Mouse (Mus musculus): ENCODE results near the gene Fmod. TPM values are rescaled to one million over a fixed set of nuclear protein-coding genes. Genes with fewer than 3 reads are reported as not detected.

Fmod gene
- polyA plus RNA-seq, 1 experiment from 2014 or later: 2.2 TPM

DNA sequence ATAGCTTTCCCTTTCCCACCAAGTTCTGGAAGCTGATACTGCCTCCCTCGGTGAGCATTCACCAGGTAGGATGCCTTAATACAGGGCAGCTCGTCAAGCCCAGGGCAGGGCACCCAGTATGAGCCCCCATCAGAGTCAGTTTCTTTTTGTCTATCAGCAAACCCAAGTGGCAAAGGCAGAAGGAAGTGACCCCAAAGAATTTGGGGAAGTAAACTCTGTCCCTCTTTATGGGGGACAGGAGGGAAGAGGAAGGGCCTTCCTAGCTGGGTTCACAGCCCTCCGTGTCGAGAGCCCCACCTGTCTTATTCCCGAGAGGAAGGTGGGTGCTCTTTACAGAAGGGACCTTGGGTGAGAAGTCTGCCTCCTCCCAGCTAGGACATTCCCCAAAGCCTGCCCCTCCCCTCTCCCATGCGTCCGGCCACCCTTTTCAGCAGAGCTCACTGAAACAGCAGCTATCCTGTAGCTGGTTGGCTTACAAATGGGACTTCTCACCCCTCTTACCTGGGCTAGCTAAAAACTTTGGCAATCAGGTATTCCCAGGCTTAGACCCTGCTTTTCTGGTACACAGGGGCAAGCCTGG, 58.1 kb downstream of the Fmod start:
- Histone ChIP-seq H3K27ac (ENCODE audit: low read depth, low read length) (no peak overlapping the region), H3K4me1 (replicated peaks; ENCODE audit: control insufficient read depth, insufficient read depth, low read length) (peaks cover 47% of the 10 kb centered on the region)
- 64% methylated on average over 7 of the region's 7 CpGs for WGBS

DNA sequence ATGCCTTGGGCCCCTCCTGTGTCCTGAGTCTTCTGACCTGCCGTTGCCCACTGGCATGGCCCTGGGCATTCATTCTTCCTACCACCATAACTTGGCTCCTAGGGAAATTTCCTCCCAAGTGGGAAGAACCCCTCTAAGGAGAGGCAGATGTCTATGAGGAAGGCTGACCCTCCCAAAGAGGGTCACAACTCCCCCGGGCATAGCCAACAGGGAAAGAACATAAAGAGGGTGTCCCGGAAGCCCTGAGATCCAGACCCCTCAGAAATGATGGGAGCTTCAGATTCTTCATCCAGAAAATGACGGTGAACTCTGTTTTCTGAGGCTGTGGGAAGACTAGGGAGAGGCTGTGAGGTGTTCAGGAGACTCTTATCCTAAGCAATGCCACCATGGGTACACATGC, 58.7 kb downstream of the Fmod start:
- 76% methylated on average over 4 of the region's 4 CpGs for WGBS
- TF ChIP-seq CTCF (IDR thresholded peaks at IDR 0.05; ENCODE audit: low read depth): no peak
- ATAC-seq: no peak
- no peak overlapping the region for H3K4me2 ChIP-seq (replicated peaks; ENCODE audit: low read depth)
- H3K27ac ChIP-seq (ENCODE audit: low read depth, low read length): peak overlapping the region; percentile 55; the same call in 1 of the 2 replicates
- H3K4me1 ChIP-seq (replicated peaks; ENCODE audit: control insufficient read depth, insufficient read depth, low read length): peaks cover 47% of the 10 kb centered on the region
- H3K9ac ChIP-seq (ENCODE audit: low read depth, low read length): no peak overlapping the region
- H3K9me3 ChIP-seq (ENCODE audit: control insufficient read depth): no peaks in the 10 kb centered on the region
- H3K4me3 ChIP-seq (ENCODE audit: low read depth, low read length): no peak overlapping the region
- H3K27me3 ChIP-seq (replicated peaks; ENCODE audit: control insufficient read depth, insufficient read depth, low read length): no peaks in the 10 kb centered on the region
- H3K36me3 ChIP-seq (ENCODE audit: control insufficient read depth, insufficient read depth): no peaks in the 10 kb centered on the region

More for the DNA sequence above, 58.1 kb downstream of the Fmod start:
- Histone ChIP-seq H3K4me3 (ENCODE audit: low read depth, low read length) (no peak overlapping the region), H3K9ac (ENCODE audit: low read depth, low read length) (no peak overlapping the region), H3K9me3 (ENCODE audit: control insufficient read depth) (no peaks in the 10 kb centered on the region), H3K36me3 (ENCODE audit: control insufficient read depth, insufficient read depth) (no peaks in the 10 kb centered on the region), H3K4me2 (replicated peaks; ENCODE audit: low read depth) (no peak overlapping the region), H3K27me3 (replicated peaks; ENCODE audit: control insufficient read depth, insufficient read depth, low read length) (no peaks in the 10 kb centered on the region)
- no peak for TF ChIP-seq CTCF (IDR thresholded peaks at IDR 0.05; ENCODE audit: low read depth)
- no peak for ATAC-seq

GRCm38 (mm10) chr1:134096264-134096934, 59.3 kb downstream of the Fmod start:
- Histone ChIP-seq H3K27me3 (replicated peaks; ENCODE audit: control insufficient read depth, insufficient read depth, low read length) (no peaks in the 10 kb centered on the region), H3K4me1 (replicated peaks; ENCODE audit: control insufficient read depth, insufficient read depth, low read length) (peaks cover 47% of the 10 kb centered on the region), H3K36me3 (ENCODE audit: control insufficient read depth, insufficient read depth) (no peaks in the 10 kb centered on the region), H3K4me2 (replicated peaks; ENCODE audit: low read depth) (peak overlapping the region; percentile 18; the same call in 1 of the 2 replicates), H3K9me3 (ENCODE audit: control insufficient read depth) (no peaks in the 10 kb centered on the region), H3K4me3 (ENCODE audit: low read depth, low read length) (no peak overlapping the region), H3K27ac (ENCODE audit: low read depth, low read length) (peak overlapping the region; percentile 55), H3K9ac (ENCODE audit: low read depth, low read length) (no peak overlapping the region)
- ATAC-seq: no peak
- TF ChIP-seq CTCF (IDR thresholded peaks at IDR 0.05; ENCODE audit: low read depth): no peak
- 37% methylated on average over 14 of the region's 14 CpGs for WGBS

- H3K27ac ChIP-seq (ENCODE audit: low read depth, low read length): peak overlapping the region; percentile 83
- WGBS: 72% methylated on average over 7 of the region's 7 CpGs
These were observed 60.2 kb downstream of the Fmod start for GRCm38 (mm10) chr1:134097080-134097855.

More at GRCm38 (mm10) chr1:134097080-134097855, 60.2 kb downstream of the Fmod start:
- Histone ChIP-seq H3K27me3 (replicated peaks; ENCODE audit: control insufficient read depth, insufficient read depth, low read length) (no peaks in the 10 kb centered on the region), H3K4me3 (ENCODE audit: low read depth, low read length) (no peak overlapping the region), H3K4me1 (replicated peaks; ENCODE audit: control insufficient read depth, insufficient read depth, low read length) (peaks cover 46% of the 10 kb centered on the region), H3K9ac (ENCODE audit: low read depth, low read length) (no peak overlapping the region), H3K4me2 (replicated peaks; ENCODE audit: low read depth) (0 out of 2 replicates have a peak overlapping the region, but pooled peaks have one; percentile 67), H3K9me3 (ENCODE audit: control insufficient read depth) (no peaks in the 10 kb centered on the region), H3K36me3 (ENCODE audit: control insufficient read depth, insufficient read depth) (no peaks in the 10 kb centered on the region)
- no peak for ATAC-seq
- TF ChIP-seq CTCF (IDR thresholded peaks at IDR 0.05; ENCODE audit: low read depth): no peak

Other genes starting within 250 kb of the Fmod start
- 9.8 and 11.8 TPM in 2 replicates for gene Atp2b4, start 236.2 kb upstream of the Fmod start, polyA plus RNA-seq (2015; fragmentation: Nextera tagmentation; extraction: Ambion mirVana)
- gene Optc, start 129.3 kb upstream of the Fmod start, polyA plus RNA-seq (2015; fragmentation: Nextera tagmentation; extraction: Ambion mirVana): 0.82 and 0.94 TPM in 2 replicates
- 3.3 and 4.1 TPM in 2 replicates for gene Prelp, start 115.8 kb upstream of the Fmod start, polyA plus RNA-seq (2015; fragmentation: Nextera tagmentation; extraction: Ambion mirVana)
- gene Btg2, start 41.9 kb downstream of the Fmod start, polyA plus RNA-seq (2015; fragmentation: Nextera tagmentation; extraction: Ambion mirVana): 30.0 and 32.6 TPM in 2 replicates
- 0.25 TPM in 1 of 2 replicates, not detected in the other for gene Chit1, start 74.0 kb downstream of the Fmod start, polyA plus RNA-seq (2015; fragmentation: Nextera tagmentation; extraction: Ambion mirVana)
- 0.50 and 0.99 TPM in 2 replicates for gene Chil1, start 144.9 kb downstream of the Fmod start, polyA plus RNA-seq (2015; fragmentation: Nextera tagmentation; extraction: Ambion mirVana)
- 0.13 TPM in 1 of 2 replicates, not detected in the other for gene Mybph, start 156.2 kb downstream of the Fmod start, polyA plus RNA-seq (2015; fragmentation: Nextera tagmentation; extraction: Ambion mirVana)
- 2.2 and 2.4 TPM in 2 replicates for gene Adora1, start 198.2 kb downstream of the Fmod start, polyA plus RNA-seq (2015; fragmentation: Nextera tagmentation; extraction: Ambion mirVana)